Mouse (Mus musculus) midbrain, embryonic 14.5 days (tissue): Measurements from ENCODE around the gene Cnpy4. TPM values are rescaled to one million over a fixed set of nuclear protein-coding genes. Genes with fewer than 3 reads are reported as not detected.
"Not testable (repeated sequence)": the region's sequence is repeated elsewhere in the genome, so short reads cannot be mapped to it uniquely, and the experiment has no call there.

ENCODE experiments used
- ATAC-seq: fragments of 200-750 bp; cut with Nextera tagmentation; 2 replicates; pipeline ENCODE4 v1.8.0; 2017; ENCODE audit warnings: moderate number of reproducible peaks, moderate library complexity; ENCODE audit not compliant: low FRiP score, low TSS enrichment
- DNase-seq: peaks from one replicate; pipeline ENCODE4 v3.0.0-alpha.2; 2015
- H3K27ac ChIP-seq: fragments of 300-500 bp; sonication (generic); replicated peaks from 2 replicates; pipeline ENCODE4 v1.5.1; 2014; ENCODE audit warnings: mild to moderate bottlenecking, low read depth, low read length, moderate library complexity
- H3K27me3 ChIP-seq: fragments of 300-500 bp; sonication (generic); 2 replicates; pipeline ENCODE4 v1.6.1; 2014; ENCODE audit warnings: low read length, control low read depth, mixed read lengths; ENCODE audit not compliant: control insufficient read depth, insufficient read depth
- H3K36me3 ChIP-seq: fragments of 300-500 bp; sonication (generic); 2 replicates; pipeline ENCODE4 v1.6.1; 2014; ENCODE audit warnings: low read length, control low read depth; ENCODE audit not compliant: control insufficient read depth, insufficient read depth
- H3K4me1 ChIP-seq: fragments of 300-500 bp; sonication (generic); 2 replicates; pipeline ENCODE4 v1.6.1; 2014; ENCODE audit warnings: mild to moderate bottlenecking, antibody characterized with exemption, low read length, control low read depth; ENCODE audit not compliant: control insufficient read depth, insufficient read depth
- H3K4me2 ChIP-seq: fragments of 300-500 bp; sonication (generic); 2 replicates; pipeline ENCODE4 v1.6.1; 2014; ENCODE audit warnings: mild to moderate bottlenecking, low read length, moderate library complexity
- H3K4me3 ChIP-seq: fragments of 300-500 bp; sonication (generic); replicated peaks from 2 replicates; pipeline ENCODE4 v1.5.1; 2014; ENCODE audit warnings: low read depth, low read length
- H3K9ac ChIP-seq: fragments of 300-500 bp; sonication (generic); replicated peaks from 2 replicates; pipeline ENCODE4 v1.6.1; 2014; ENCODE audit warnings: mild to moderate bottlenecking, low read length, moderate library complexity
- H3K9me3 ChIP-seq: fragments of 300-500 bp; sonication (generic); 2 replicates; pipeline ENCODE4 v1.6.1; 2016; ENCODE audit warnings: low read length, control low read depth, mixed read lengths; ENCODE audit not compliant: control insufficient read depth
- WGBS: fragments of 180-500 bp; shearing (Covaris S2); extraction: QIAGEN DNeasy Blood & Tissue Kit; methylation state at CpG from one replicate; pipeline ENCODE4 v1.1.7; 2014; 5-methylcytosine and 5-hydroxymethylcytosine counted together
- polyA plus RNA-seq: library from polyadenylated mRNA; unstranded; fragments of >200 nt; fragmentation: Nextera tagmentation; extraction: Ambion mirVana; gene quantifications from 2 replicates; pipeline ENCODE4 v1.2.1, GENCODE M21; 2014

Gene Cnpy4
- polyA plus RNA-seq, 1 experiment from 2014 or later: 32.0 TPM

GRCm38 (mm10) chr5:138194755-138195345, 7.6 kb downstream of the Cnpy4 start:
- H3K9me3 ChIP-seq: no peaks in the 10 kb centered on the region
- DNase-seq (peak; percentile 70), ATAC-seq (peak; percentile 73)
- peaks cover 25% of the 10 kb centered on the region for H3K36me3 ChIP-seq
- H3K4me2 ChIP-seq: peak overlapping the region; percentile 97
- H3K4me1 ChIP-seq: no peaks in the 10 kb centered on the region
- under 1% methylated on average over 29 of the region's 29 CpGs for WGBS
- peak overlapping the region; percentile 92 for H3K27ac ChIP-seq
- H3K9ac ChIP-seq: peak overlapping the region; percentile 89
- H3K27me3 ChIP-seq: no peaks in the 10 kb centered on the region
- peak overlapping the region; percentile 73 for H3K4me3 ChIP-seq

- Histone ChIP-seq H3K9ac (peak overlapping the region; percentile 89; the same call in 1 of the 2 replicates), H3K9me3 (no peaks in the 10 kb centered on the region), H3K4me1 (no peaks in the 10 kb centered on the region), H3K27me3 (no peaks in the 10 kb centered on the region), H3K27ac (no peak overlapping the region), H3K4me2 (peak overlapping the region; percentile 97), H3K36me3 (peaks cover 23% of the 10 kb centered on the region), H3K4me3 (peak overlapping the region; percentile 73)
- no peak for ATAC-seq
- WGBS: 77% methylated on average over 7 of the region's 7 CpGs
- DNase-seq: no peak
Measured at GRCm38 (mm10) chr5:138195463-138195862, 8.2 kb downstream of the Cnpy4 start.

- Histone ChIP-seq H3K36me3 (no peaks in the 10 kb centered on the region), H3K9ac (no peak overlapping the region), H3K4me1 (no peaks in the 10 kb centered on the region), H3K4me2 (no peak overlapping the region), H3K27me3 (no peaks in the 10 kb centered on the region), H3K4me3 (no peak overlapping the region), H3K9me3 (no peaks in the 10 kb centered on the region), H3K27ac (no peak overlapping the region)
- WGBS: 13% methylated on average over 1 of the region's 1 CpGs
- no peak for ATAC-seq
- peak; percentile 56 for DNase-seq
Measured at GRCm38 (mm10) chr5:138199576-138199975, 12.3 kb downstream of the Cnpy4 start.

- WGBS: 79% methylated on average over 3 of the region's 3 CpGs
- no peak overlapping the region for H3K4me3 ChIP-seq
- H3K4me2 ChIP-seq: no peak overlapping the region
- H3K9me3 ChIP-seq: no peaks in the 10 kb centered on the region; the same call in 1 of the 2 replicates
- no peak overlapping the region for H3K9ac ChIP-seq
- DNase-seq: no peak
- ATAC-seq: no peak
- no peaks in the 10 kb centered on the region for H3K4me1 ChIP-seq
- H3K27me3 ChIP-seq: no peaks in the 10 kb centered on the region
- H3K27ac ChIP-seq: no peak overlapping the region
- H3K36me3 ChIP-seq: no peaks in the 10 kb centered on the region
Measured at GRCm38 (mm10) chr5:138202086-138202485, 14.8 kb downstream of the Cnpy4 start.

GRCm38 (mm10) chr5:138207253-138207652, 20.0 kb downstream of the Cnpy4 start:
- 86% methylated on average over 1 of the region's 1 CpGs for WGBS
- DNase-seq: no peak

GRCm38 (mm10) chr5:138207873-138208272, 20.6 kb downstream of the Cnpy4 start:
- Histone ChIP-seq H3K4me3 (no peak overlapping the region), H3K27me3 (no peaks in the 10 kb centered on the region), H3K4me1 (no peaks in the 10 kb centered on the region), H3K4me2 (no peak overlapping the region), H3K36me3 (no peaks in the 10 kb centered on the region), H3K9me3 (no peaks in the 10 kb centered on the region; the same call in 1 of the 2 replicates), H3K9ac (no peak overlapping the region), H3K27ac (no peak overlapping the region)
- ATAC-seq (no peak), DNase-seq (no peak)
- 90% methylated on average over 4 of the region's 4 CpGs for WGBS

More at GRCm38 (mm10) chr5:138207253-138207652, 20.0 kb downstream of the Cnpy4 start:
- Histone ChIP-seq H3K4me2 (no peak overlapping the region), H3K27me3 (no peaks in the 10 kb centered on the region), H3K9me3 (no peaks in the 10 kb centered on the region; the same call in 1 of the 2 replicates), H3K27ac (no peak overlapping the region), H3K36me3 (no peaks in the 10 kb centered on the region), H3K4me1 (no peaks in the 10 kb centered on the region), H3K9ac (no peak overlapping the region), H3K4me3 (no peak overlapping the region)
- ATAC-seq: no peak

GRCm38 (mm10) chr5:138216632-138217031, 29.3 kb downstream of the Cnpy4 start:
- H3K9ac ChIP-seq, H3K4me1 ChIP-seq, H3K9me3 ChIP-seq, H3K27me3 ChIP-seq, DNase-seq, H3K4me2 ChIP-seq, ATAC-seq, H3K4me3 ChIP-seq, H3K27ac ChIP-seq, H3K36me3 ChIP-seq: not testable (repeated sequence)
- 94% methylated on average over 13 of the region's 13 CpGs for WGBS

- Histone ChIP-seq H3K9ac (no peak overlapping the region), H3K9me3 (no peaks in the 10 kb centered on the region), H3K4me3 (no peak overlapping the region), H3K27ac (no peak overlapping the region), H3K27me3 (no peaks in the 10 kb centered on the region), H3K36me3 (no peaks in the 10 kb centered on the region), H3K4me2 (no peak overlapping the region), H3K4me1 (no peaks in the 10 kb centered on the region)
- ATAC-seq (no peak), DNase-seq (no peak)
- WGBS: 75% methylated on average over 2 of the region's 2 CpGs
Measured at GRCm38 (mm10) chr5:138219864-138220263, 32.6 kb downstream of the Cnpy4 start.

GRCm38 (mm10) chr5:138222111-138222510, 34.8 kb downstream of the Cnpy4 start:
- 26% methylated on average over 4 of the region's 4 CpGs for WGBS
- H3K4me3 ChIP-seq: no peak overlapping the region
- H3K9me3 ChIP-seq: no peaks in the 10 kb centered on the region
- H3K27ac ChIP-seq: no peak overlapping the region
- ATAC-seq (no peak), DNase-seq (peak; percentile 86)
- no peak overlapping the region for H3K4me2 ChIP-seq
- H3K27me3 ChIP-seq: no peaks in the 10 kb centered on the region
- no peaks in the 10 kb centered on the region for H3K36me3 ChIP-seq
- H3K9ac ChIP-seq: no peak overlapping the region
- no peaks in the 10 kb centered on the region for H3K4me1 ChIP-seq
